ENCODE assay signal across 25 mouse cellular contexts in genomic region chr14:71033586-71033985, GRCm38 (mm10).
DNase-seq lines count a peak whose midpoint lies in the region; ATAC-seq and TF ChIP-seq lines count a peak whose summit lies in the region.
"Had no signal": no experiment of that assay in that cellular context is flagged by ENCODE, and none has a peak within 500 bp of the region (broad histone marks: within the 10 kb centered on the region; RNA-seq: fewer than 3 reads in every experiment).

No protein-coding gene starts in this region.

- no peaks in the 10 kb centered on the region for H3K36me3 ChIP-seq in forebrain, embryonic 10.5 days (replicated peaks)
- no peaks in the 10 kb centered on the region for H3K36me3 ChIP-seq in forebrain, embryonic 12.5 days (replicated peaks)
- no peaks in the 10 kb centered on the region for H3K36me3 ChIP-seq in stomach, postnatal 0 days (ENCODE audit: control insufficient read depth, insufficient read depth, low read length)
- H3K36me3 ChIP-seq: embryonic facial prominence, embryonic 12.5 days; embryonic facial prominence, embryonic 15.5 days; G1E had no signal

- WGBS in forebrain, embryonic 10.5 days: 39% methylated on average over 2 of the region's 2 CpGs
- 25% methylated on average over 2 of the region's 2 CpGs for WGBS in forebrain, embryonic 12.5 days
- 67% methylated on average over 2 of the region's 2 CpGs for WGBS in stomach, postnatal 0 days

- no peak overlapping the region for H3K4me3 ChIP-seq in forebrain, embryonic 10.5 days
- no peak overlapping the region for H3K4me3 ChIP-seq in forebrain, embryonic 12.5 days (replicated peaks)
- H3K4me3 ChIP-seq in stomach, postnatal 0 days (ENCODE audit: low read depth, low read length): no peak overlapping the region
- H3K4me3 ChIP-seq: embryonic facial prominence, embryonic 12.5 days; embryonic facial prominence, embryonic 15.5 days; erythroblast, embryonic 14.5 days had no signal

- TF ChIP-seq EP300 in stomach, postnatal 0 days (optimal IDR thresholded peaks at IDR 0.05): no peak

- no peak for ATAC-seq in forebrain, embryonic 12.5 days (ENCODE audit: low FRiP score)
- ATAC-seq in stomach, postnatal 0 days (ENCODE audit: low FRiP score, low TSS enrichment): no peak
- ATAC-seq: CD4-positive, CD25-positive, alpha-beta regulatory T cell, adult 4 months; forebrain, embryonic 14.5 days; forebrain, embryonic 16.5 days had no signal

- no peak overlapping the region for H3K4me2 ChIP-seq in forebrain, embryonic 12.5 days
- no peak overlapping the region for H3K4me2 ChIP-seq in stomach, postnatal 0 days (replicated peaks; ENCODE audit: low read depth)
- H3K4me2 ChIP-seq: embryonic facial prominence, embryonic 12.5 days; embryonic facial prominence, embryonic 15.5 days had no signal

- no peak overlapping the region for H3K9ac ChIP-seq in forebrain, embryonic 12.5 days
- no peak overlapping the region for H3K9ac ChIP-seq in stomach, postnatal 0 days (ENCODE audit: low read length)
- H3K9ac ChIP-seq: embryonic facial prominence, embryonic 12.5 days; embryonic facial prominence, embryonic 15.5 days had no signal

- peak overlapping the region; percentile 51; the same call in 1 of the 2 replicates for H3K27ac ChIP-seq in forebrain, embryonic 10.5 days
- H3K27ac ChIP-seq in forebrain, embryonic 12.5 days: no peak overlapping the region
- no peak overlapping the region for H3K27ac ChIP-seq in stomach, postnatal 0 days (replicated peaks)
- H3K27ac ChIP-seq: embryonic facial prominence, embryonic 12.5 days; embryonic facial prominence, embryonic 15.5 days had no signal

- H3K9me3 ChIP-seq in forebrain, embryonic 10.5 days: no peaks in the 10 kb centered on the region
- no peaks in the 10 kb centered on the region for H3K9me3 ChIP-seq in forebrain, embryonic 12.5 days
- no peaks in the 10 kb centered on the region for H3K9me3 ChIP-seq in stomach, postnatal 0 days (ENCODE audit: control insufficient read depth, low read length)
- H3K9me3 ChIP-seq: embryonic facial prominence, embryonic 12.5 days; embryonic facial prominence, embryonic 15.5 days had no signal

- DNase-seq in embryo, embryonic 10.5 days (ENCODE audit: low spot score): peak; percentile 2
- DNase-seq in embryo, embryonic 9.5 days (ENCODE audit: extremely low spot score): no peak
- DNase-seq in forebrain, embryonic 10.5 days (ENCODE audit: extremely low spot score, low spot score): no peak
- DNase-seq in Muller cell, postnatal 12 days (ENCODE audit: inconsistent ontology term): peak; percentile 91
- peak; percentile 46 for DNase-seq in retina, embryonic 14.5 days (ENCODE audit: low spot score)
- DNase-seq in layer of hippocampus, postnatal 14 days (ENCODE audit: low spot score in 2 of 2): no peak
- DNase-seq in stomach, postnatal 0 days (ENCODE audit: low spot score): no peak
- DNase-seq: adrenal gland, adult 8-10 months; adrenal gland, postnatal 14 days; adrenal gland, postnatal 36 days; B cell, adult 2 months; cerebellum, adult 11 months; cerebellum, adult 18-20 months; cerebellum, adult 8-10 months; cerebellum, adult 9-11 months; cerebellum, postnatal 14 days; cerebellum, postnatal 36 days had no signal

- no peak for TF ChIP-seq CTCF in stomach, postnatal 0 days (IDR thresholded peaks at IDR 0.05; ENCODE audit: low read depth)

- no peaks in the 10 kb centered on the region for H3K27me3 ChIP-seq in forebrain, embryonic 10.5 days (ENCODE audit: poor library complexity, severe bottlenecking)
- no peaks in the 10 kb centered on the region for H3K27me3 ChIP-seq in forebrain, embryonic 12.5 days
- H3K27me3 ChIP-seq in stomach, postnatal 0 days (ENCODE audit: control insufficient read depth, insufficient read depth, low read length): no peaks in the 10 kb centered on the region
- H3K27me3 ChIP-seq: embryonic facial prominence, embryonic 12.5 days; embryonic facial prominence, embryonic 15.5 days had no signal

- peaks cover 24% of the 10 kb centered on the region for H3K4me1 ChIP-seq in forebrain, embryonic 10.5 days
- H3K4me1 ChIP-seq in forebrain, embryonic 12.5 days: peaks cover 7% of the 10 kb centered on the region; the same call in 1 of the 2 replicates
- no peaks in the 10 kb centered on the region for H3K4me1 ChIP-seq in stomach, postnatal 0 days (replicated peaks; ENCODE audit: control insufficient read depth, insufficient read depth)
- H3K4me1 ChIP-seq: embryonic facial prominence, embryonic 15.5 days had no signal

Comparison
In these comparisons a context has a peak if more than half of its experiments do, and no peak if none do; other contexts are left out.
1. DNase-seq: peak in embryo, embryonic 10.5 days (single experiment), Muller cell, postnatal 12 days (single experiment) and retina, embryonic 14.5 days (single experiment); none in embryo, embryonic 9.5 days (single experiment), forebrain, embryonic 10.5 days (single experiment), layer of hippocampus, postnatal 14 days (0 of 2) and stomach, postnatal 0 days (single experiment).